ENCODE assay signal across 25 mouse cellular contexts in genomic region chr12:41729780-41730179, GRCm38 (mm10).
A peak's percentile ranks its signal among the peaks of the same experiment; 100 is the strongest.
DNase-seq lines count a peak whose midpoint lies in the region; ATAC-seq and TF ChIP-seq lines count a peak whose summit lies in the region.
"Had no signal": no experiment of that assay in that cellular context is flagged by ENCODE, and none has a peak within 500 bp of the region (broad histone marks: within the 10 kb centered on the region; RNA-seq: fewer than 3 reads in every experiment).

No protein-coding gene starts in this region.

- no peak for ATAC-seq in monocyte, adult 5-6 weeks (replicated peaks; ENCODE audit: insufficient number of reproducible peaks, low FRiP score, low TSS enrichment, poor library complexity, severe bottlenecking)
- ATAC-seq: CD4-positive, CD25-positive, alpha-beta regulatory T cell, adult 4 months; forebrain, embryonic 14.5 days; forebrain, embryonic 16.5 days had no signal

- H3K9ac ChIP-seq in ES-Bruce4 (ENCODE audit: low read depth, poor library complexity, severe bottlenecking) (no peak overlapping the region), ES-E14 (ENCODE audit: insufficient read depth, low read depth, low read length, poor library complexity, severe bottlenecking) (no peak overlapping the region)
- H3K9ac ChIP-seq: embryonic facial prominence, embryonic 13.5 days; embryonic facial prominence, embryonic 15.5 days; forebrain, embryonic 12.5 days had no signal

- H3K9me3 ChIP-seq in ES-Bruce4 (replicated peaks; ENCODE audit: control insufficient read depth, insufficient read depth, low read length, poor library complexity, severe bottlenecking): 0 out of 2 replicates have a peak, but pooled peaks cover 3% of the 10 kb centered on the region
- H3K9me3 ChIP-seq in ES-E14 (ENCODE audit: control insufficient read depth, insufficient read depth, low read depth, low read length): no peaks in the 10 kb centered on the region
- H3K9me3 ChIP-seq: embryonic facial prominence, embryonic 13.5 days; embryonic facial prominence, embryonic 15.5 days; forebrain, embryonic 10.5 days; forebrain, embryonic 12.5 days had no signal

- H3K27ac ChIP-seq in ES-Bruce4 (ENCODE audit: insufficient read depth, low read length): peak overlapping the region; percentile 91
- peak overlapping the region; percentile 83; the same call in 1 of the 2 replicates for H3K27ac ChIP-seq in ES-E14 (ENCODE audit: insufficient read depth, low read depth, low read length, poor library complexity, severe bottlenecking)
- H3K27ac ChIP-seq: embryonic facial prominence, embryonic 13.5 days; embryonic facial prominence, embryonic 15.5 days; forebrain, embryonic 10.5 days; forebrain, embryonic 12.5 days had no signal

- H3K4me3 ChIP-seq in ES-Bruce4 (ENCODE audit: low read depth, low read length) (no peak overlapping the region), ES-E14 (ENCODE audit: insufficient read depth in 1 of 2, low read depth in 1 of 2, low read length in 2 of 2, poor library complexity in 1 of 2, severe bottlenecking in 1 of 2) (no peak overlapping the region)
- H3K4me3 ChIP-seq: embryonic facial prominence, embryonic 13.5 days; embryonic facial prominence, embryonic 15.5 days; erythroblast, embryonic 14.5 days; forebrain, embryonic 10.5 days; forebrain, embryonic 12.5 days had no signal

- H3K36me3 ChIP-seq in ES-Bruce4 (ENCODE audit: control insufficient read depth, insufficient read depth, low read length, poor library complexity, severe bottlenecking) (no peaks in the 10 kb centered on the region), ES-E14 (ENCODE audit: control insufficient read depth, insufficient read depth, low read length, poor library complexity, severe bottlenecking) (no peaks in the 10 kb centered on the region)
- H3K36me3 ChIP-seq: embryonic facial prominence, embryonic 13.5 days; embryonic facial prominence, embryonic 15.5 days; forebrain, embryonic 10.5 days; forebrain, embryonic 12.5 days had no signal

- H3K4me1 ChIP-seq in ES-Bruce4 (ENCODE audit: control insufficient read depth, insufficient read depth, low read length) (peaks cover 12% of the 10 kb centered on the region), ES-E14 (ENCODE audit: control insufficient read depth in 2 of 2, insufficient read depth in 2 of 2, low read length in 2 of 2, poor library complexity in 1 of 2) (peaks cover 9 to 21% of the 10 kb centered on the region in 2 experiments)
- H3K4me1 ChIP-seq: embryonic facial prominence, embryonic 13.5 days; embryonic facial prominence, embryonic 15.5 days had no signal

- no peaks in the 10 kb centered on the region for H3K27me3 ChIP-seq in ES-Bruce4 (ENCODE audit: control insufficient read depth, insufficient read depth, low read length, poor library complexity, severe bottlenecking)
- H3K27me3 ChIP-seq: CH12.LX; embryonic facial prominence, embryonic 13.5 days; embryonic facial prominence, embryonic 15.5 days; forebrain, embryonic 12.5 days had no signal

- in situ Hi-C loops in ES-E14 (cut with MboI; ENCODE audit: low sequenced_read_pairs in 2 of 2, unreplicated experiment in 2 of 2): no loop called here

- TF ChIP-seq POLR2A in ES-Bruce4 (IDR thresholded peaks at IDR 0.05; ENCODE audit: insufficient read depth, low read length): no peak

- no peak for TF ChIP-seq CTCF in ES-Bruce4 (IDR thresholded peaks at IDR 0.05; ENCODE audit: low read depth, low read length)

- DNase-seq in ES-E14 (ENCODE audit: low read depth, low spot score) (peak; percentile 72), ZHBTc4 (ENCODE audit: low read depth, low spot score) (peak; percentile 94)
- no peak for DNase-seq in gastrocnemius, adult 8-10 months (ENCODE audit: low spot score in 2 of 2)
- DNase-seq: adrenal gland, adult 2 months; adrenal gland, postnatal 10 days; adrenal gland, postnatal 25 days; B cell, adult 2 months; cerebellum, adult 11 months; cerebellum, adult 18-20 months; cerebellum, adult 8-10 months; cerebellum, adult 9-11 months; cerebellum, postnatal 14 days; cerebellum, postnatal 36 days; embryo, embryonic 11 days had no signal

- TF ChIP-seq EP300 in ES-Bruce4 (IDR thresholded peaks at IDR 0.05; ENCODE audit: insufficient read depth, low read depth, low read length): peak; percentile 99

TF ChIP-seq in ES-E14, 5 proteins besides CTCF, POLR2A, EP300 and RAD21:
- no peak for TF ChIP-seq ZNF384 (IDR thresholded peaks at IDR 0.05; ENCODE audit: low read depth, low read length)
- TF ChIP-seq HCFC1 (IDR thresholded peaks at IDR 0.05; ENCODE audit: borderline replicate concordance, insufficient read depth, low read length): no peak
- TF ChIP-seq CHD2 (IDR thresholded peaks at IDR 0.05; ENCODE audit: low read depth, low read length): peak; percentile 72
- no peak for TF ChIP-seq MAFK (IDR thresholded peaks at IDR 0.05; ENCODE audit: insufficient read depth, low read depth, low read length)
- TF ChIP-seq ZC3H11A (IDR thresholded peaks at IDR 0.05; ENCODE audit: borderline replicate concordance, low read depth, low read length): no peak
TF ChIP-seq in ES-E14: peak in this region for 1.

Comparison
In these comparisons a context has a peak if more than half of its experiments do, and no peak if none do; other contexts are left out.
1. DNase-seq: peak in ES-E14 (single experiment) and ZHBTc4 (single experiment); none in gastrocnemius, adult 8-10 months (0 of 2).